Mouse (Mus musculus) MEL (cell line): Measurements from ENCODE around the gene Serinc3. TPM values are rescaled to one million over a fixed set of nuclear protein-coding genes. Genes with fewer than 3 reads are reported as not detected.

Experiments used
- DNase-seq: peaks from one replicate; pipeline ENCODE4 v3.0.0; 2011; ENCODE audit warnings: low read depth, low spot score
- H3K27ac ChIP-seq: 2 replicates; pipeline ENCODE4 v1.5.1; 2012; ENCODE audit warnings: low read depth, mild to moderate bottlenecking, control low read depth, low read length, moderate library complexity; ENCODE audit not compliant: control insufficient read depth
- H3K27me3 ChIP-seq, 2 experiments: fragments of 150-350 bp in 1 of 2; sonication (generic) in 1 of 2; 2 replicates each; pipeline ENCODE4 v1.6.1; 2012; ENCODE audit warnings: low read length in 2 of 2, mild to moderate bottlenecking in 2 of 2, improper control_type of control experiment in 1 of 2, moderate library complexity in 1 of 2; ENCODE audit not compliant: insufficient read depth in 2 of 2, control insufficient read depth in 1 of 2
- H3K36me3 ChIP-seq, 2 experiments: 2 replicates each; pipeline ENCODE4 v1.6.1; 2012 to 2014; ENCODE audit warnings: low read length in 2 of 2, improper control_type of control experiment in 1 of 2, inconsistent platforms in 1 of 2, mild to moderate bottlenecking in 1 of 2; ENCODE audit not compliant: insufficient read depth in 2 of 2, control insufficient read depth in 1 of 2
- H3K4me1 ChIP-seq, 2 experiments: fragments of 150-350 bp in 1 of 2; sonication (generic) in 1 of 2; 2 replicates each; pipeline ENCODE4 v1.6.1; 2012; ENCODE audit warnings: low read length in 2 of 2, improper control_type of control experiment in 1 of 2, mild to moderate bottlenecking in 1 of 2; ENCODE audit not compliant: insufficient read depth in 2 of 2, control insufficient read depth in 1 of 2
- H3K4me3 ChIP-seq, 2 experiments: fragments of 150-350 bp in 1 of 2; sonication (generic) in 1 of 2; 2 replicates each; pipeline ENCODE4 v1.5.1; 2012; ENCODE audit warnings: low read depth in 2 of 2, low read length in 2 of 2, mild to moderate bottlenecking in 2 of 2, moderate library complexity in 2 of 2, control low read depth in 1 of 2, improper control_type of control experiment in 1 of 2; ENCODE audit not compliant: control insufficient read depth in 1 of 2, insufficient read depth in 1 of 2
- H3K79me2 ChIP-seq: 2 replicates; pipeline ENCODE4 v1.6.1; 2012; ENCODE audit warnings: mild to moderate bottlenecking, low read length, moderate library complexity; ENCODE audit not compliant: control insufficient read depth, poor library complexity, insufficient read depth
- H3K9ac ChIP-seq: 2 replicates; pipeline ENCODE4 v1.6.1; 2012; ENCODE audit warnings: low read depth, mild to moderate bottlenecking, control low read depth, low read length, moderate library complexity; ENCODE audit not compliant: control insufficient read depth, poor library complexity, severe bottlenecking
- H3K9me3 ChIP-seq: fragments of 150-350 bp; sonication (generic); replicated peaks from 2 replicates; pipeline ENCODE4 v1.6.1; 2012; ENCODE audit warnings: mild to moderate bottlenecking, low read length, improper control_type of control experiment, moderate library complexity; ENCODE audit not compliant: insufficient read depth
- BHLHE40 ChIP-seq: IDR thresholded peaks from 2 replicates; pipeline ENCODE4 v1.6.1; 2012; ENCODE audit warnings: low read depth, mild to moderate bottlenecking, inconsistent platforms, low read length, improper control_type of control experiment, borderline replicate concordance
- CHD1 ChIP-seq: IDR thresholded peaks from 2 replicates; pipeline ENCODE4 v1.6.1; 2012; ENCODE audit warnings: low read depth, mild to moderate bottlenecking, inconsistent platforms, low read length, improper control_type of control experiment
- CHD2 ChIP-seq: IDR thresholded peaks from 2 replicates; pipeline ENCODE4 v1.6.1; 2011; ENCODE audit warnings: low read length, improper control_type of control experiment
- ELF1 ChIP-seq: IDR thresholded peaks from 2 replicates; pipeline ENCODE4 v1.6.1; 2014; ENCODE audit warnings: low read depth, mild to moderate bottlenecking, inconsistent platforms, low read length, improper control_type of control experiment, moderate library complexity
- EP300 ChIP-seq, 2 experiments: IDR thresholded peaks; 2 replicates each; pipeline ENCODE4 v1.6.1; 2011; ENCODE audit warnings: improper control_type of control experiment in 2 of 2, low read length in 2 of 2, low read depth in 1 of 2, mild to moderate bottlenecking in 1 of 2
- ETS1 ChIP-seq: IDR thresholded peaks from 2 replicates; pipeline ENCODE4 v1.6.1; 2012; ENCODE audit warnings: low read depth, mild to moderate bottlenecking, inconsistent platforms, low read length, improper control_type of control experiment, moderate library complexity
- GABPA ChIP-seq: IDR thresholded peaks from 2 replicates; pipeline ENCODE4 v1.6.1; 2012; ENCODE audit warnings: low read depth, mild to moderate bottlenecking, inconsistent platforms, low read length, improper control_type of control experiment, moderate library complexity
- GATA1 ChIP-seq: IDR thresholded peaks from 2 replicates; pipeline ENCODE4 v1.6.1; 2011; ENCODE audit warnings: low read depth, low read length, improper control_type of control experiment
- HCFC1 ChIP-seq: IDR thresholded peaks from 2 replicates; pipeline ENCODE4 v1.6.1; 2012; ENCODE audit warnings: low read depth, mild to moderate bottlenecking, inconsistent platforms, low read length, improper control_type of control experiment, moderate library complexity
- JUND ChIP-seq: IDR thresholded peaks from 2 replicates; pipeline ENCODE4 v1.6.1; 2011; ENCODE audit warnings: low read depth, mild to moderate bottlenecking, improper control_type of control experiment, low read length
- KAT2A ChIP-seq: conservative IDR thresholded peaks from 2 replicates; pipeline ENCODE4 v1.6.1; 2012; ENCODE audit warnings: low read depth, low read length, improper control_type of control experiment, inconsistent platforms
- MAFK ChIP-seq: IDR thresholded peaks from 2 replicates; pipeline ENCODE4 v1.6.1; 2011; ENCODE audit warnings: low read depth, mild to moderate bottlenecking, low read length, improper control_type of control experiment, borderline replicate concordance
- MAX ChIP-seq: IDR thresholded peaks from 2 replicates; pipeline ENCODE4 v1.6.1; 2011; ENCODE audit warnings: low read length, improper control_type of control experiment
- MEF2A ChIP-seq: IDR thresholded peaks from 2 replicates; pipeline ENCODE4 v1.6.1; 2014; ENCODE audit warnings: low read depth, mild to moderate bottlenecking, inconsistent platforms, low read length, improper control_type of control experiment; ENCODE audit not compliant: poor library complexity, insufficient replicate concordance, severe bottlenecking; ENCODE audit errors: extremely low read depth
- MYB ChIP-seq: IDR thresholded peaks from 2 replicates; pipeline ENCODE4 v1.6.1; 2011; ENCODE audit warnings: mild to moderate bottlenecking, low read depth, low read length, improper control_type of control experiment
- NELFE ChIP-seq: IDR thresholded peaks from 2 replicates; pipeline ENCODE4 v1.6.1; 2011; ENCODE audit warnings: low read depth, low read length, improper control_type of control experiment
- POLR2AphosphoS2 ChIP-seq: IDR thresholded peaks from 2 replicates; pipeline ENCODE4 v1.6.1; 2011; ENCODE audit warnings: low read length, improper control_type of control experiment
- RCOR1 ChIP-seq: IDR thresholded peaks from 2 replicates; pipeline ENCODE4 v1.6.1; 2012; ENCODE audit warnings: low read depth, mild to moderate bottlenecking, inconsistent platforms, low read length, improper control_type of control experiment
- SIN3A ChIP-seq: IDR thresholded peaks from 2 replicates; pipeline ENCODE4 v1.6.1; 2012; ENCODE audit warnings: low read length, improper control_type of control experiment, inconsistent platforms
- TAL1 ChIP-seq: IDR thresholded peaks from 2 replicates; pipeline ENCODE4 v1.6.1; 2012; ENCODE audit warnings: mild to moderate bottlenecking, inconsistent platforms, low read length, moderate library complexity, mixed read lengths
- TBP ChIP-seq: IDR thresholded peaks from 2 replicates; pipeline ENCODE4 v1.8.0; 2011; ENCODE audit warnings: low read depth, low read length, improper control_type of control experiment
- TCF12 ChIP-seq: IDR thresholded peaks from 2 replicates; pipeline ENCODE4 v1.6.1; 2014; ENCODE audit warnings: low read depth, mild to moderate bottlenecking, inconsistent platforms, low read length, improper control_type of control experiment, moderate library complexity
- UBTF ChIP-seq: IDR thresholded peaks from 2 replicates; pipeline ENCODE4 v1.6.1; 2012; ENCODE audit warnings: low read depth, mild to moderate bottlenecking, inconsistent platforms, low read length, improper control_type of control experiment, moderate library complexity, borderline replicate concordance; ENCODE audit not compliant: insufficient read depth
- USF1 ChIP-seq: IDR thresholded peaks from 2 replicates; pipeline ENCODE4 v1.6.1; 2014; ENCODE audit warnings: low read depth, mild to moderate bottlenecking, inconsistent platforms, low read length, improper control_type of control experiment, moderate library complexity
- USF2 ChIP-seq, 2 experiments: IDR thresholded peaks; 2 replicates each; pipeline ENCODE4 v1.6.1; 2011 to 2012; ENCODE audit warnings: improper control_type of control experiment in 2 of 2, low read length in 2 of 2, borderline replicate concordance in 1 of 2, inconsistent platforms in 1 of 2, low read depth in 1 of 2, mild to moderate bottlenecking in 1 of 2; ENCODE audit not compliant: insufficient read depth in 1 of 2
- ZC3H11A ChIP-seq: IDR thresholded peaks from 2 replicates; pipeline ENCODE4 v1.6.1; 2012; ENCODE audit warnings: low read depth, mild to moderate bottlenecking, inconsistent platforms, low read length, improper control_type of control experiment
- ZMIZ1 ChIP-seq: IDR thresholded peaks from 2 replicates; pipeline ENCODE4 v1.6.1; 2012; ENCODE audit warnings: low read depth, mild to moderate bottlenecking, inconsistent platforms, low read length, improper control_type of control experiment, moderate library complexity
- ZNF384 ChIP-seq: IDR thresholded peaks from 2 replicates; pipeline ENCODE4 v1.6.1; 2012; ENCODE audit warnings: low read depth, mild to moderate bottlenecking, inconsistent platforms, low read length, improper control_type of control experiment
- polyA plus RNA-seq, 2 experiments: library from polyadenylated mRNA; stranded (reverse) in 1 of 2; unstranded in 1 of 2; fragments of >175 nt in 1 of 2; fragments of >200 nt in 1 of 2; gene quantifications; 2 replicates each; pipeline versions ENCODE4 v1.2.1 to v1.2.4; 2012; ENCODE audit warnings: low replicate concordance in 2 of 2, low read depth in 1 of 2; ENCODE audit not compliant: insufficient read length in 2 of 2, insufficient read depth in 1 of 2, missing spikeins in 1 of 2
- total RNA-seq: library from RNA; depleted of rRNA; stranded (reverse); fragments of 300-350 nt; gene quantifications from 2 replicates; pipeline ENCODE4 v1.2.3, GENCODE M21; 2012

Gene Serinc3
- total and polyA plus RNA-seq, 3 experiments = 348 to 650 (median 637) TPM

GRCm38 (mm10) chr2:163606161-163606560 is 38.8 kb downstream of the Serinc3 start:
- Histone ChIP-seq H3K4me3 (no peak overlapping the region), H3K9ac (no peak overlapping the region), H3K36me3 (peaks cover 3 to 12% of the 10 kb centered on the region in 2 experiments; a peak in 3 of 4 replicates), H3K9me3 (no peaks in the 10 kb centered on the region), H3K27me3 (no peaks in the 10 kb centered on the region), H3K4me1 (peaks cover 3 to 8% of the 10 kb centered on the region in 2 experiments; a peak in 2 of 4 replicates), H3K79me2 (peaks cover 23% of the 10 kb centered on the region), H3K27ac (no peak overlapping the region)
- no peak for DNase-seq
- no peak for TF ChIP-seq MYB
- no peak for TF ChIP-seq UBTF
- no peak for TF ChIP-seq GABPA
- no peak for TF ChIP-seq USF2 (IDR thresholded peaks at IDR 0.05; ENCODE audit: borderline replicate concordance in 1 of 2, insufficient read depth in 1 of 2, low read depth in 1 of 2, low read length in 2 of 2)
- no peak for TF ChIP-seq HCFC1
- no peak for TF ChIP-seq ZMIZ1
- TF ChIP-seq EP300 (IDR thresholded peaks at IDR 0.05; ENCODE audit: low read depth in 1 of 2, low read length in 2 of 2) = no peak
- no peak for TF ChIP-seq BHLHE40
- TF ChIP-seq MAFK = no peak

DNA sequence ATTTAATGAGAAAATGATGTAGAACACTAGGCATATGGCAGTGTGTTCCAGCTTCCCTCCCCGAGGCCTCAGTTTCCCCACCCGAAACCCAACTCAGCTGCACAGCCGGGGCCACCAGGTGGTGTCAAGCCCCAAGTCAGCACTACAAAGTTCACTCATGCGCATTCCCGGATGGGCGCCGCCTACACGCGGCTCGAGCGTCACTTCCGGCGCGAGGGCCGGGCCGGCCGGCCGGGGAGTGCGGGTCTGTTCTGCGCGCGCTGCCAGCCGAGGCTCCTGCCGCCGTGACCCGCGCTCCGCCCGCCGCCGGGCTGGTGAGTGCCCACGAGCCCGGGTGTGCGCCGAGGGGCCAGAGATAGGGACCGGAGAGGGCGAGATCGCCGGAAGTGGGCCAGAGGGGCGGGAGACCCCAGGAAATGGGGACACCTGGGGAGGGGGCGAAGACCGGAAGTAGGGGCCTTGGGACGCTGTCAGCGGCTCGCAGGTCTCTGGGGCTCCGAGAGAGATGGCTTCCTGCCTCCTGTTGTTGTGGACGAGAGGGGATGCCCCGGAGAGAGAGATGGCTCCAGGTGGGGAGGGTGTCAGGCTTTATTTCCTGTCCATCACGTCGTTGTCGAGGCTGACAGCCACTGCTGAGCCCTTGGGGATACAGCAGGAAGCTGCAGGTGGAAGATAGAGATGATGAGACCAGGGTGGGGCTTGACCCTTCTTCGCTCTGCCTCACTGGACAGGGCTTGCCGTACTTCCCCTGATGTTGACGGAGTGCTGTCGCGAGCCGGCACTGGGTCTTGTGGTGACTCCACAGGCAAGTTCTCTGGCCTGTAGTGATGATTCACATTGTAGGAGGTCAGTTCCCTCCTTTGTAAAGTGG is 42.6 kb downstream of the Serinc3 start, which contains the start of gene Ttpal:
Gene Ttpal (plus strand): TSS at position 214 of the 871 bp plus-strand sequence.
- Histone ChIP-seq H3K4me1 (peaks cover 3 to 10% of the 10 kb centered on the region in 2 experiments), H3K4me3 (peak within 1 kb of the TSS; percentile 91 to 95), H3K9ac (peak within 1 kb of the TSS; percentile 98), H3K27me3 (no peaks in the 10 kb centered on the region), H3K79me2 (peaks cover 23% of the 10 kb centered on the region), H3K36me3 (peaks cover 0 to 15% of the 10 kb centered on the region in 2 experiments; a peak in 2 of 4 replicates), H3K9me3 (no peaks in the 10 kb centered on the region), H3K27ac (peak within 1 kb of the TSS; percentile 77)
- DNase-seq = peak; percentile 92
- TF ChIP-seq CHD2 (no peak), USF2 (IDR thresholded peaks at IDR 0.05; ENCODE audit: borderline replicate concordance in 1 of 2, insufficient read depth in 1 of 2, low read depth in 1 of 2, low read length in 2 of 2) (no peak), MEF2A (no peak), SIN3A (peak; percentile 74), GABPA (no peak), BHLHE40 (no peak), EP300 (IDR thresholded peaks at IDR 0.05; ENCODE audit: low read depth in 1 of 2, low read length in 2 of 2) (no peak; a peak in 1 of 4 replicates), GATA1 (no peak), ETS1 (peak; percentile 33), ZMIZ1 (peak; percentile 83), TBP (0 out of 2 replicates have a peak, but pooled peaks have one; percentile 20), TCF12 (peak; percentile 59; the same call in 1 of the 2 replicates), CHD1 (no peak), ZNF384 (peak; percentile 66), USF1 (peak; percentile 34; the same call in 1 of the 2 replicates), POLR2AphosphoS2 (peak; percentile 72; the same call in 1 of the 2 replicates), JUND (no peak), RCOR1 (peak; percentile 34; the same call in 1 of the 2 replicates), ELF1 (peak; percentile 76), MAX (peak; percentile 68), UBTF (no peak), ZC3H11A (peak; percentile 53), TAL1 (peak; percentile 20; the same call in 1 of the 2 replicates), KAT2A (no peak), NELFE (peak; percentile 95)
